Mouse (Mus musculus) urinary bladder, postnatal 14 days (tissue): ENCODE measurements at regions not wholly inside any gene's neighbourhood (a gene's known extent, or its start where the extent isn't known, plus 50 kb on each side); places are given as distances from the start of the nearest gene placed in this dataset.

Experiments
- DNase-seq: peaks from one replicate; pipeline ENCODE4 v3.0.0; 2021; ENCODE audit warnings: low spot score

GRCm38 (mm10) chr3:131698070-131698750, 133.6 kb downstream of the Papss1 start:
- no peak for DNase-seq

- DNase-seq: peak; percentile 7
Measured at GRCm38 (mm10) chr3:131703134-131703533, 138.6 kb downstream of the Papss1 start.

- DNase-seq: no peak
Measured at GRCm38 (mm10) chr3:131713532-131713931, 149.0 kb downstream of the Papss1 start.

GRCm38 (mm10) chr3:131718761-131719160, 154.2 kb downstream of the Papss1 start:
- DNase-seq: no peak

- DNase-seq: no peak
Measured at GRCm38 (mm10) chr3:131728618-131729017, 164.1 kb downstream of the Papss1 start.

- no peak for DNase-seq
Measured at GRCm38 (mm10) chr3:131734226-131734625, 169.7 kb downstream of the Papss1 start.

GRCm38 (mm10) chr3:131737461-131737860, 172.9 kb downstream of the Papss1 start:
- no peak for DNase-seq

GRCm38 (mm10) chr3:131737953-131738598, 173.5 kb downstream of the Papss1 start:
- DNase-seq: no peak

- no peak for DNase-seq
Measured at GRCm38 (mm10) chr3:131755537-131755936, 191.0 kb downstream of the Papss1 start.

GRCm38 (mm10) chr3:131756126-131756525, 191.6 kb downstream of the Papss1 start:
- no peak for DNase-seq

- no peak for DNase-seq
Measured at GRCm38 (mm10) chr3:131769976-131770375, 205.4 kb downstream of the Papss1 start.

GRCm38 (mm10) chr3:131770486-131770885, 205.9 kb downstream of the Papss1 start:
- DNase-seq: no peak

- no peak for DNase-seq
Measured at GRCm38 (mm10) chr3:131771863-131772546, 207.4 kb downstream of the Papss1 start.

GRCm38 (mm10) chr3:131772593-131772992, 208.0 kb downstream of the Papss1 start:
- DNase-seq: no peak

- DNase-seq: no peak
Measured at GRCm38 (mm10) chr3:131775431-131775830, 210.9 kb downstream of the Papss1 start.

GRCm38 (mm10) chr3:131776650-131777049, 212.1 kb downstream of the Papss1 start:
- DNase-seq: no peak

- no peak for DNase-seq
Measured at GRCm38 (mm10) chr3:131779803-131780202, 215.2 kb downstream of the Papss1 start.

- no peak for DNase-seq
Measured at GRCm38 (mm10) chr3:131785524-131785923, 221.0 kb downstream of the Papss1 start.

GRCm38 (mm10) chr3:131788321-131788720, 223.8 kb downstream of the Papss1 start:
- DNase-seq: no peak

GRCm38 (mm10) chr3:131789177-131789576, 224.6 kb downstream of the Papss1 start:
- DNase-seq: no peak

GRCm38 (mm10) chr3:131794056-131794455, 229.5 kb downstream of the Papss1 start:
- DNase-seq: no peak

GRCm38 (mm10) chr3:131795108-131796005, 230.8 kb downstream of the Papss1 start:
- DNase-seq: no peak
